Comparison of ENCODE assay signal across 39 mouse cellular contexts in the genomic region with DNA sequence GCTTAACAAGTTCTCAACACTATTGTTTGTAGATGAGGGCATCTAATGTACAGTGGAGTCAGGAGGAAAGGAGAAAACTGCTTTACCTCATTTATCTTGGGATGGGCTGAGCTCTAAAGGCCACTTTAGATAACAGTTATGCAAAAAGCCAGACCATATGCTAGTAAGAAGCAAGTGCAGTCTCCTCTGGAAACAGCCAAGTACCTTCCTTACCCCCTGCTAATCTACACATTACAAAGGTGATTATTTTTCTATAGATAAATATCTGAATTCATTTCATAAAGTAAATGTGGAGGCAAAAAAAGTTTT. TPM values are rescaled to one million over a fixed set of nuclear protein-coding genes. Genes with fewer than 3 reads are reported as not detected.
A peak's percentile ranks its signal among the peaks of the same experiment; 100 is the strongest.
DNase-seq lines count a peak whose midpoint lies in the region; ATAC-seq and TF ChIP-seq lines count a peak whose summit lies in the region.
"Had no signal": no experiment of that assay in that cellular context is flagged by ENCODE, and none has a peak within 500 bp of the region (broad histone marks: within the 10 kb centered on the region; RNA-seq: fewer than 3 reads in every experiment).

No protein-coding gene starts in this region.

- H3K27ac ChIP-seq in MEL (ENCODE audit: control insufficient read depth, low read depth, low read length): peak overlapping the region; percentile 95
- H3K27ac ChIP-seq in brown adipose tissue, adult 24 weeks (replicated peaks; ENCODE audit: low read depth, low read length): peak overlapping the region; percentile 8; the same call in 1 of the 2 replicates
- H3K27ac ChIP-seq in liver, embryonic 15.5 days (replicated peaks): peak overlapping the region; percentile 74
- H3K27ac ChIP-seq in forebrain, embryonic 11.5 days (ENCODE audit: low read depth, low read length): no peak overlapping the region
- H3K27ac ChIP-seq: embryonic facial prominence, embryonic 10.5 days; embryonic facial prominence, embryonic 15.5 days; forebrain, embryonic 13.5 days; heart, embryonic 15.5 days; layer of hippocampus, adult 2 months; limb, embryonic 13.5 days; midbrain, embryonic 12.5 days; neural tube, embryonic 13.5 days had no signal

- ATAC-seq in liver, embryonic 15.5 days (ENCODE audit: insufficient read depth): peak; percentile 53
- peak; percentile 68 for ATAC-seq in megakaryocyte-erythroid progenitor cell, adult 5-6 weeks (replicated peaks; ENCODE audit: low FRiP score, low TSS enrichment, poor library complexity, severe bottlenecking)
- ATAC-seq in forebrain, embryonic 11.5 days (replicated peaks; ENCODE audit: low FRiP score): no peak
- ATAC-seq: forebrain, embryonic 13.5 days; hindbrain, embryonic 16.5 days had no signal

- TF ChIP-seq POLR2A in MEL (IDR thresholded peaks at IDR 0.05; ENCODE audit: control insufficient read depth in 1 of 2, insufficient read depth in 1 of 2, low read depth in 1 of 2, low read length in 2 of 2, poor library complexity in 1 of 2): no peak

- peak overlapping the region; percentile 33 for H3K4me2 ChIP-seq in liver, embryonic 15.5 days
- no peak overlapping the region for H3K4me2 ChIP-seq in forebrain, embryonic 11.5 days (ENCODE audit: low read depth, low read length, severe bottlenecking)
- H3K4me2 ChIP-seq: embryonic facial prominence, embryonic 15.5 days; forebrain, embryonic 13.5 days; heart, embryonic 15.5 days; limb, embryonic 13.5 days; midbrain, embryonic 12.5 days; neural tube, embryonic 13.5 days had no signal

- H3K4me1 ChIP-seq in MEL (ENCODE audit: control insufficient read depth in 1 of 2, insufficient read depth in 2 of 2, low read length in 2 of 2): peaks cover 12 to 14% of the 10 kb centered on the region in 2 experiments
- no peaks in the 10 kb centered on the region for H3K4me1 ChIP-seq in brown adipose tissue, adult 24 weeks (ENCODE audit: control insufficient read depth, insufficient read depth, insufficient read length, low read length)
- peaks cover 27% of the 10 kb centered on the region for H3K4me1 ChIP-seq in liver, embryonic 15.5 days (replicated peaks)
- no peaks in the 10 kb centered on the region for H3K4me1 ChIP-seq in forebrain, embryonic 11.5 days (replicated peaks; ENCODE audit: control insufficient read depth, insufficient read depth, low read length)
- H3K4me1 ChIP-seq: embryonic facial prominence, embryonic 10.5 days; embryonic facial prominence, embryonic 15.5 days; forebrain, embryonic 13.5 days; heart, embryonic 15.5 days; limb, embryonic 13.5 days; midbrain, embryonic 12.5 days; neural tube, embryonic 13.5 days had no signal

- no peak overlapping the region for H3K9ac ChIP-seq in MEL (ENCODE audit: control insufficient read depth, low read depth, low read length, poor library complexity, severe bottlenecking)
- H3K9ac ChIP-seq in liver, embryonic 15.5 days: no peak overlapping the region
- no peak overlapping the region for H3K9ac ChIP-seq in forebrain, embryonic 11.5 days (ENCODE audit: low read length)
- H3K9ac ChIP-seq: embryonic facial prominence, embryonic 15.5 days; forebrain, embryonic 13.5 days; heart, embryonic 15.5 days; limb, embryonic 13.5 days; midbrain, embryonic 12.5 days; neural tube, embryonic 13.5 days had no signal

- H3K79me2 ChIP-seq in MEL (ENCODE audit: control insufficient read depth, insufficient read depth, low read length, poor library complexity): no peaks in the 10 kb centered on the region

- no peak for TF ChIP-seq CTCF in MEL (IDR thresholded peaks at IDR 0.05 in 2 of 3, conservative IDR thresholded peaks at IDR 0.05 in 1 of 3; ENCODE audit: control insufficient read depth in 1 of 3, insufficient read depth in 1 of 3, low read depth in 2 of 3, low read length in 3 of 3, poor library complexity in 1 of 3, severe bottlenecking in 1 of 3)

- DNase-seq in MEL (ENCODE audit: low read depth, low spot score): peak; percentile 69
- DNase-seq in kidney, adult 11 months: no peak
- DNase-seq in heart, adult 11 months: no peak
- DNase-seq in forebrain, embryonic 11.5 days (ENCODE audit: low spot score): no peak
- DNase-seq: adrenal gland, postnatal 25 days; cerebellum, adult 2 months; cerebellum, postnatal 14 days; gastrocnemius, postnatal 36 days; kidney, adult 2 months; kidney, postnatal 36 days; lung, adult 2 months; lung, postnatal 14 days; thymus, postnatal 14 days had no signal

- TF ChIP-seq RAD21 in MEL (IDR thresholded peaks at IDR 0.05; ENCODE audit: low read depth, low read length): no peak

- peaks cover 0 to 31% of the 10 kb centered on the region in 2 experiments; a peak in 2 of 4 replicates for H3K36me3 ChIP-seq in MEL (ENCODE audit: control insufficient read depth in 1 of 2, insufficient read depth in 2 of 2, low read length in 2 of 2)
- H3K36me3 ChIP-seq in liver, embryonic 15.5 days (replicated peaks): no peaks in the 10 kb centered on the region
- no peaks in the 10 kb centered on the region for H3K36me3 ChIP-seq in forebrain, embryonic 11.5 days (ENCODE audit: control insufficient read depth, insufficient read depth, low read length)
- H3K36me3 ChIP-seq: embryonic facial prominence, embryonic 10.5 days; embryonic facial prominence, embryonic 15.5 days; heart, embryonic 15.5 days; limb, embryonic 13.5 days; midbrain, embryonic 12.5 days; neural tube, embryonic 13.5 days had no signal

- no peak overlapping the region for H3K4me3 ChIP-seq in MEL (ENCODE audit: control insufficient read depth in 1 of 2, insufficient read depth in 1 of 2, low read depth in 2 of 2, low read length in 2 of 2)
- H3K4me3 ChIP-seq in brown adipose tissue, adult 24 weeks (ENCODE audit: insufficient read depth, low read depth, low read length): no peak overlapping the region
- H3K4me3 ChIP-seq in liver, embryonic 15.5 days (replicated peaks): no peak overlapping the region
- H3K4me3 ChIP-seq in forebrain, embryonic 11.5 days (ENCODE audit: low read depth, low read length): no peak overlapping the region
- H3K4me3 ChIP-seq: embryonic facial prominence, embryonic 10.5 days; embryonic facial prominence, embryonic 15.5 days; forebrain, embryonic 13.5 days; heart, embryonic 15.5 days; layer of hippocampus, adult 2 months; limb, embryonic 13.5 days; midbrain, embryonic 12.5 days; neural tube, embryonic 13.5 days had no signal

- no peaks in the 10 kb centered on the region for H3K9me3 ChIP-seq in MEL (replicated peaks; ENCODE audit: insufficient read depth, low read length)
- H3K9me3 ChIP-seq in liver, embryonic 15.5 days (replicated peaks): no peaks in the 10 kb centered on the region
- no peaks in the 10 kb centered on the region for H3K9me3 ChIP-seq in forebrain, embryonic 11.5 days (ENCODE audit: control insufficient read depth, low read length)
- H3K9me3 ChIP-seq: embryonic facial prominence, embryonic 10.5 days; embryonic facial prominence, embryonic 15.5 days; forebrain, embryonic 13.5 days; heart, embryonic 15.5 days; limb, embryonic 13.5 days; midbrain, embryonic 12.5 days; neural tube, embryonic 13.5 days had no signal

- peak; percentile 56 to 78; a peak in 3 of 4 replicates for TF ChIP-seq EP300 in MEL (IDR thresholded peaks at IDR 0.05; ENCODE audit: low read depth in 1 of 2, low read length in 2 of 2)

- H3K27me3 ChIP-seq in MEL (ENCODE audit: control insufficient read depth in 1 of 2, insufficient read depth in 2 of 2, low read length in 2 of 2): no peaks in the 10 kb centered on the region
- no peaks in the 10 kb centered on the region for H3K27me3 ChIP-seq in liver, embryonic 15.5 days
- no peaks in the 10 kb centered on the region for H3K27me3 ChIP-seq in forebrain, embryonic 11.5 days (ENCODE audit: control insufficient read depth, insufficient read depth, low read length)
- H3K27me3 ChIP-seq: embryonic facial prominence, embryonic 15.5 days; forebrain, embryonic 13.5 days; heart, embryonic 15.5 days; limb, embryonic 13.5 days; midbrain, embryonic 12.5 days; neural tube, embryonic 13.5 days had no signal

TF ChIP-seq in MEL, 35 proteins besides CTCF, POLR2A, EP300 and RAD21 (continues in another document):
- TF ChIP-seq KAT2A (conservative IDR thresholded peaks at IDR 0.05; ENCODE audit: low read depth, low read length) (no peak), TBP (IDR thresholded peaks at IDR 0.05; ENCODE audit: low read depth, low read length) (no peak), UBTF (IDR thresholded peaks at IDR 0.05; ENCODE audit: borderline replicate concordance, insufficient read depth, low read depth, low read length) (no peak), GATA1 (IDR thresholded peaks at IDR 0.05; ENCODE audit: low read depth, low read length) (peak; percentile 82), CHD2 (IDR thresholded peaks at IDR 0.05; ENCODE audit: low read length) (no peak), ZC3H11A (IDR thresholded peaks at IDR 0.05; ENCODE audit: low read depth, low read length) (no peak; the same call in 1 of the 2 replicates), ZNF384 (IDR thresholded peaks at IDR 0.05; ENCODE audit: low read depth, low read length) (no peak), POLR2AphosphoS2 (IDR thresholded peaks at IDR 0.05; ENCODE audit: low read length) (no peak), MAZ (IDR thresholded peaks at IDR 0.05; ENCODE audit: low read depth, low read length) (0 out of 2 replicates have a peak, but pooled peaks have one; percentile 14), NELFE (IDR thresholded peaks at IDR 0.05; ENCODE audit: low read depth, low read length) (no peak), POLR2AphosphoS5 (IDR thresholded peaks at IDR 0.05; ENCODE audit: borderline replicate concordance, low read depth, low read length) (no peak)

RNA-seq across cellular contexts. Expression of gene Olfr693, which starts 28.1 kb away (rescaled TPM):
- not detected in 2 replicates for total RNA-seq in MEL (2012; rRNA removed)
- not detected for polyA plus RNA-seq in MEL (2012; ENCODE audit: insufficient read depth in 1 of 2, insufficient read length in 2 of 2, low read depth in 1 of 2, low replicate concordance in 2 of 2, missing spikeins in 1 of 2)
- not detected in 2 replicates for polyA plus RNA-seq in brown adipose tissue, adult 24 weeks (2012; ENCODE audit: insufficient read depth, insufficient read length, missing spikeins)
- polyA plus RNA-seq in liver, embryonic 15.5 days (2015; fragmentation: Nextera tagmentation; extraction: Ambion mirVana): not detected in 2 replicates
- total RNA-seq in megakaryocyte-erythroid progenitor cell, adult 5-6 weeks (2014; fragmentation: Nextera tagmentation): not detected in 2 replicates
- not detected in 2 replicates for total RNA-seq in megakaryocyte-erythroid progenitor cell, adult 5-6 weeks (2017)
- not detected in 2 replicates for polyA plus RNA-seq in forebrain, embryonic 11.5 days (2014; fragmentation: Nextera tagmentation; extraction: Ambion mirVana)
- total RNA-seq: adrenal gland, postnatal 25 days; ES-E14; gastrocnemius, postnatal 36 days; heart, postnatal 25 days; layer of hippocampus, adult 2 months; layer of hippocampus, postnatal 14 days; left cerebral cortex, adult 8-10 months; left cerebral cortex, postnatal 36 days; megakaryocyte, adult 5-6 weeks had no signal
- polyA plus RNA-seq: cerebellum, adult 2 months; cortical plate, adult 2 months; forebrain, embryonic 13.5 days; heart, embryonic 15.5 days; hindbrain, embryonic 11.5 days; hindbrain, embryonic 16.5 days; intestine, embryonic 14.5 days; kidney, adult 2 months; kidney, embryonic 16.5 days; limb, embryonic 13.5 days; lung, adult 2 months; midbrain, embryonic 12.5 days; neural tube, embryonic 13.5 days; small intestine, adult 2 months; stomach, embryonic 16.5 days; urinary bladder, adult 2 months had no signal

RNA-seq across cellular contexts. Expression of gene Olfr694, which starts 39.3 kb away (rescaled TPM):
- not detected in 2 replicates for total RNA-seq in MEL (2012; rRNA removed)
- polyA plus RNA-seq in MEL (2012; ENCODE audit: insufficient read depth in 1 of 2, insufficient read length in 2 of 2, low read depth in 1 of 2, low replicate concordance in 2 of 2, missing spikeins in 1 of 2): not detected
- not detected in 2 replicates for polyA plus RNA-seq in brown adipose tissue, adult 24 weeks (2012; ENCODE audit: insufficient read depth, insufficient read length, missing spikeins)
- not detected in 2 replicates for polyA plus RNA-seq in liver, embryonic 15.5 days (2015; fragmentation: Nextera tagmentation; extraction: Ambion mirVana)
- total RNA-seq in megakaryocyte-erythroid progenitor cell, adult 5-6 weeks (2014; fragmentation: Nextera tagmentation): not detected in 2 replicates
- total RNA-seq in megakaryocyte-erythroid progenitor cell, adult 5-6 weeks (2017): not detected in 2 replicates
- polyA plus RNA-seq in forebrain, embryonic 11.5 days (2014; fragmentation: Nextera tagmentation; extraction: Ambion mirVana): not detected in 2 replicates
- total RNA-seq: adrenal gland, postnatal 25 days; ES-E14; gastrocnemius, postnatal 36 days; heart, postnatal 25 days; layer of hippocampus, adult 2 months; layer of hippocampus, postnatal 14 days; left cerebral cortex, adult 8-10 months; left cerebral cortex, postnatal 36 days had no signal
- polyA plus RNA-seq: brain, embryonic 14.5 days; cerebellum, adult 2 months; cortical plate, adult 2 months; embryonic facial prominence, embryonic 10.5 days; embryonic facial prominence, embryonic 15.5 days; forebrain, embryonic 13.5 days; heart, embryonic 15.5 days; hindbrain, embryonic 11.5 days; hindbrain, embryonic 16.5 days; intestine, embryonic 14.5 days; kidney, adult 2 months; kidney, embryonic 16.5 days; limb, embryonic 13.5 days; lung, adult 2 months; midbrain, embryonic 12.5 days; neural tube, embryonic 13.5 days; small intestine, adult 2 months; stomach, embryonic 16.5 days; urinary bladder, adult 2 months had no signal
